Mouse (Mus musculus): ENCODE results near the gene Gabra1.

DNA sequence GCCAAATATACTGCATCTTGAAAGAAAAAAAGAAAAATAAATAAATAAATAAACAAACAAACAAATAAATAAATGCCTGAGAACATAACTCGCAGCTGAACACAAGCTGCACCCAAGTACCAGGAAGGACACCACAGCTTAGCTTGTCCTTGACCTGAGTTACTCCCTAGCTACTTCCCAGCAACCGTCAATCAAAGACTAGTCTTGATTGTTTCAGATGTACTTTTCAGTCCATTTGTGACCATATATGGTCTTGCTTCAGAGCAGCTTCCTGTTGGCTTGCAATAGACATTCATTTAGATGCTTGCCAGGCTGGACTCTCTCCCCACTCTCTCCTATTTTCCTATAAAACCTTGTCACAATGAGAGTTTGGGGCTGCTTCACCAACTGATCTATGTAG is 87.2 kb downstream of the Gabra1 start:
- no peak for TF ChIP-seq CTCF (conservative IDR thresholded peaks at IDR 0.05; ENCODE audit: low read length)
- no peak for TF ChIP-seq NANOG (IDR thresholded peaks at IDR 0.05; ENCODE audit: borderline replicate concordance, low read length)
